Mouse (Mus musculus): ENCODE data around the gene Eif4ebp2. TPM values are rescaled to one million over a fixed set of nuclear protein-coding genes. Genes with fewer than 3 reads are reported as not detected.

Eif4ebp2 gene
- polyA plus RNA-seq, 2 experiments, result 23.1 to 24.3 TPM

GRCm38 (mm10) chr10:61417046-61417445, 35.4 kb downstream of the Eif4ebp2 start:
- Histone ChIP-seq H3K4me1 (replicated peaks; ENCODE audit: control insufficient read depth in 2 of 2, insufficient read depth in 2 of 2, low read length in 1 of 2) (peaks cover 26 to 36% of the 10 kb centered on the region in 2 experiments), H3K4me2 (ENCODE audit: low read depth) (no peak overlapping the region), H3K9me3 (ENCODE audit: control insufficient read depth, low read length) (no peaks in the 10 kb centered on the region), H3K4me3 (ENCODE audit: insufficient read depth in 1 of 2, low read depth in 2 of 2, low read length in 2 of 2) (no peak overlapping the region), H3K9ac (replicated peaks) (no peak overlapping the region), H3K36me3 (replicated peaks; ENCODE audit: control insufficient read depth, insufficient read depth, low read depth) (no peaks in the 10 kb centered on the region), H3K27me3 (ENCODE audit: control insufficient read depth, insufficient read depth, low read length) (peaks cover 42% of the 10 kb centered on the region), H3K27ac (no peak overlapping the region)
- TF ChIP-seq EP300 (IDR thresholded peaks at IDR 0.05; ENCODE audit: low read depth), result no peak
- no peak for TF ChIP-seq CTCF (IDR thresholded peaks at IDR 0.05; ENCODE audit: low read depth)
- ATAC-seq (ENCODE audit: insufficient read depth), result no peak
- DNase-seq (ENCODE audit: low read depth in 3 of 3, low spot score in 3 of 3), result no peak
- WGBS (ENCODE audit: insufficient replicate concordance), result 51% methylated on average over 2 of the region's 2 CpGs

GRCm38 (mm10) chr10:61416561-61416960, 35.9 kb downstream of the Eif4ebp2 start:
- peaks cover 42% of the 10 kb centered on the region for H3K27me3 ChIP-seq (ENCODE audit: control insufficient read depth, insufficient read depth, low read length)
- DNase-seq (ENCODE audit: low read depth in 3 of 3, low spot score in 3 of 3) (no peak), ATAC-seq (ENCODE audit: insufficient read depth) (no peak)
- no peaks in the 10 kb centered on the region for H3K9me3 ChIP-seq (ENCODE audit: control insufficient read depth, low read length)
- no peak overlapping the region for H3K4me3 ChIP-seq (ENCODE audit: insufficient read depth in 1 of 2, low read depth in 2 of 2, low read length in 2 of 2)
- WGBS (ENCODE audit: insufficient replicate concordance), result 63% methylated on average over 7 of the region's 7 CpGs
- no peak overlapping the region for H3K4me2 ChIP-seq (ENCODE audit: low read depth)
- H3K4me1 ChIP-seq (replicated peaks; ENCODE audit: control insufficient read depth in 2 of 2, insufficient read depth in 2 of 2, low read length in 1 of 2), result peaks cover 27 to 40% of the 10 kb centered on the region in 2 experiments
- H3K27ac ChIP-seq, result no peak overlapping the region
- no peak overlapping the region for H3K9ac ChIP-seq (replicated peaks)
- TF ChIP-seq EP300 (IDR thresholded peaks at IDR 0.05; ENCODE audit: low read depth) (no peak), CTCF (IDR thresholded peaks at IDR 0.05; ENCODE audit: low read depth) (no peak)
- H3K36me3 ChIP-seq (replicated peaks; ENCODE audit: control insufficient read depth, insufficient read depth, low read depth), result no peaks in the 10 kb centered on the region

- Histone ChIP-seq H3K4me3 (ENCODE audit: insufficient read depth in 1 of 2, low read depth in 2 of 2, low read length in 2 of 2) (no peak overlapping the region), H3K4me2 (ENCODE audit: low read depth) (no peak overlapping the region), H3K9me3 (ENCODE audit: control insufficient read depth, low read length) (no peaks in the 10 kb centered on the region), H3K27me3 (ENCODE audit: control insufficient read depth, insufficient read depth, low read length) (peaks cover 41% of the 10 kb centered on the region), H3K4me1 (replicated peaks; ENCODE audit: control insufficient read depth in 2 of 2, insufficient read depth in 2 of 2, low read length in 1 of 2) (peaks cover 27 to 42% of the 10 kb centered on the region in 2 experiments), H3K27ac (no peak overlapping the region), H3K36me3 (replicated peaks; ENCODE audit: control insufficient read depth, insufficient read depth, low read depth) (no peaks in the 10 kb centered on the region), H3K9ac (replicated peaks) (no peak overlapping the region)
- ATAC-seq (ENCODE audit: insufficient read depth), result no peak
- DNase-seq (ENCODE audit: low read depth in 3 of 3, low spot score in 3 of 3), result no peak
- WGBS (ENCODE audit: insufficient replicate concordance), result 36% methylated on average over 8 of the region's 8 CpGs
- TF ChIP-seq CTCF (IDR thresholded peaks at IDR 0.05; ENCODE audit: low read depth) (no peak), EP300 (IDR thresholded peaks at IDR 0.05; ENCODE audit: low read depth) (no peak)
These were observed 36.6 kb downstream of the Eif4ebp2 start for GRCm38 (mm10) chr10:61415890-61416289.

- no peak for ATAC-seq (ENCODE audit: insufficient read depth)
- Histone ChIP-seq H3K4me3 (ENCODE audit: insufficient read depth in 1 of 2, low read depth in 2 of 2, low read length in 2 of 2) (no peak overlapping the region), H3K27ac (no peak overlapping the region), H3K9ac (replicated peaks) (no peak overlapping the region), H3K36me3 (replicated peaks; ENCODE audit: control insufficient read depth, insufficient read depth, low read depth) (no peaks in the 10 kb centered on the region), H3K4me2 (ENCODE audit: low read depth) (no peak overlapping the region), H3K4me1 (replicated peaks; ENCODE audit: control insufficient read depth in 2 of 2, insufficient read depth in 2 of 2, low read length in 1 of 2) (peaks cover 28 to 44% of the 10 kb centered on the region in 2 experiments), H3K9me3 (ENCODE audit: control insufficient read depth, low read length) (no peaks in the 10 kb centered on the region), H3K27me3 (ENCODE audit: control insufficient read depth, insufficient read depth, low read length) (peaks cover 35% of the 10 kb centered on the region)
- no peak for DNase-seq (ENCODE audit: low read depth in 3 of 3, low spot score in 3 of 3)
- TF ChIP-seq EP300 (IDR thresholded peaks at IDR 0.05; ENCODE audit: low read depth) (no peak), CTCF (IDR thresholded peaks at IDR 0.05; ENCODE audit: low read depth) (peak; percentile 40)
- WGBS (ENCODE audit: insufficient replicate concordance), result 80% methylated on average over 3 of the region's 3 CpGs
These were observed 37.2 kb downstream of the Eif4ebp2 start for GRCm38 (mm10) chr10:61415240-61415639.

GRCm38 (mm10) chr10:61412910-61413625, 39.4 kb downstream of the Eif4ebp2 start:
- Histone ChIP-seq H3K9me3 (ENCODE audit: control insufficient read depth, low read length) (no peaks in the 10 kb centered on the region), H3K36me3 (replicated peaks; ENCODE audit: control insufficient read depth, insufficient read depth, low read depth) (no peaks in the 10 kb centered on the region), H3K27ac (peak overlapping the region; percentile 98), H3K4me2 (ENCODE audit: low read depth) (peak overlapping the region; percentile 75), H3K4me3 (ENCODE audit: insufficient read depth in 1 of 2, low read depth in 2 of 2, low read length in 2 of 2) (peak overlapping the region; percentile 34 to 43), H3K9ac (replicated peaks) (peak overlapping the region; percentile 68), H3K27me3 (ENCODE audit: control insufficient read depth, insufficient read depth, low read length) (peaks cover 13% of the 10 kb centered on the region), H3K4me1 (replicated peaks; ENCODE audit: control insufficient read depth in 2 of 2, insufficient read depth in 2 of 2, low read length in 1 of 2) (peaks cover 30 to 42% of the 10 kb centered on the region in 2 experiments)
- ATAC-seq (ENCODE audit: insufficient read depth) (peak; percentile 93), DNase-seq (ENCODE audit: low read depth in 3 of 3, low spot score in 3 of 3) (peak; percentile 71 to 79 (median 75))
- 4% methylated on average over 21 of the region's 21 CpGs for WGBS (ENCODE audit: insufficient replicate concordance)
- no peak for TF ChIP-seq CTCF (IDR thresholded peaks at IDR 0.05; ENCODE audit: low read depth)
- peak; percentile 81 for TF ChIP-seq EP300 (IDR thresholded peaks at IDR 0.05; ENCODE audit: low read depth)
